Mouse (Mus musculus): ENCODE data around the gene Bcar1.
A peak's percentile ranks its signal among the peaks of the same experiment; 100 is the strongest.

The Bcar1 gene

GRCm38 (mm10) chr8:111739604-111740003 lies 4.0 kb downstream of the Bcar1 start:
- DNase-seq (ENCODE audit: extremely low read depth, low read depth, low spot score): no peak

DNA sequence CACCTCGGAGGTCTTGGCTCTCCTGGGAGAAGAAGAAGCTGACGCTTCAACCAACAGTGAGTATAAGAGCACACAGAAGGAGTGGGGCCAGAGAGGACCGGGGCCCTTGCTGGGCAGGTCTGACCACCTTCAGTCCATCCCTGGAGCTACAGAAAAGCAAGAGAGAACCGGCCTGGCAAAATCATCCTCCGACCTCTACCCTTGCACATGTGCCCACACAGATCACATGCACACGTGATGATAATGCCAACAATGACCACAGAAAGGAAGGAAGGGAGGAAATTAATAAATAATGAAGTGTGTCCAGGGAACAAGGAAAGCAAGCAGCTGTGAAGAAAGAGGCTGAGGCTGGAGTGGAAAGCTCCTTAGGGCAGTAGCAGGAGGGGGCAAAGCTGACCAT lies 4.7 kb downstream of the Bcar1 start:
- no peak for DNase-seq (ENCODE audit: extremely low read depth, low read depth, low spot score)

DNA sequence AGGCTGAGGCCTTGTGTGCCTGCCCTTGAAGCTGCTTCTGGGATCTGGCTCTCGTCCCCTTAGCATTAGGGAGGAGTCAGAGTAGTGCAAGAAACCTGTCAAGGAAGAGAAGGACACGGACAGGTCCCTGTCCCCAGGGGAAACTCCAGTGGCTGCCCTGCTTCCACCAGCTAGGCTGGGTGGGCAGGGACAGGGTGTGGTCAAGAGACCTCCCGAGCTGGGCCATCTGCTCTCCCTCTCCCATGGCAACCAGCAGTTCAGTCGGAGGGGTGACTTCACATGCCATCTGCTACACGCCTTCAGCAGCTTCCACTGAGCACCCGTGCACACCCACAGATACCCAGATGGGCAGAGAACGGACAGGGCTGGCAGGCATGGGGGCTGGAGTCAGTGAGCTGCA lies 7.3 kb downstream of the Bcar1 start:
- DNase-seq (ENCODE audit: extremely low read depth, low read depth, low spot score): no peak

GRCm38 (mm10) chr8:111735791-111736190 lies 7.8 kb downstream of the Bcar1 start:
- no peak for DNase-seq (ENCODE audit: extremely low read depth, low read depth, low spot score)

GRCm38 (mm10) chr8:111735335-111735761 lies 8.3 kb downstream of the Bcar1 start:
- DNase-seq (ENCODE audit: extremely low read depth, low read depth, low spot score): no peak

- no peak for DNase-seq (ENCODE audit: extremely low read depth, low read depth, low spot score)
Measured at GRCm38 (mm10) chr8:111734244-111734960, 9.2 kb downstream of the Bcar1 start.

GRCm38 (mm10) chr8:111733581-111734243 lies 9.9 kb downstream of the Bcar1 start:
- DNase-seq (ENCODE audit: extremely low read depth, low read depth, low spot score): no peak

- peak; percentile 57 for DNase-seq (ENCODE audit: extremely low read depth, low read depth, low spot score)
Measured at GRCm38 (mm10) chr8:111732406-111733085, 11.1 kb downstream of the Bcar1 start.

DNA sequence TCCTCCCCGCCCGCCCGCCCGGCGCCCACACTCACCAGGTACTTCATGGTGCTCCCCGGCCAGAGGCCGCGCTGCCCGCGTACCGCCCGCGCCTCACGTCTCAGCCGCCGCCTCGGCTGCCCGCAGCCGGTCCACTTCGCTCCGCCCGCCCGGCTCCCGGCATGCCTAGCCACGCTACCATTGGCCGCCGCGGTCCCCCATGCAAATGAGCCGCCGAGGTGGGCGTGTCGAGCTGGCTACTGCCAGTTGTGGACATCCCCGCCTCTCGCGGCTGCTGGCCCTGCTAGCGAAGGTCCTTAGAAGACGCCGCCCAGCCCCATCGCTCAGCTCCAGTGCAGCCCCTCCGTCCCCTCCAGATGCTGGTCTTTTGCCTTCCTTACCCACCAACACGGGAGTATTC lies 11.6 kb downstream of the Bcar1 start:
- DNase-seq (ENCODE audit: extremely low read depth, low read depth, low spot score): peak; percentile 52

- no peak for DNase-seq (ENCODE audit: extremely low read depth, low read depth, low spot score)
Measured at GRCm38 (mm10) chr8:111731231-111731977, 12.2 kb downstream of the Bcar1 start.

DNA sequence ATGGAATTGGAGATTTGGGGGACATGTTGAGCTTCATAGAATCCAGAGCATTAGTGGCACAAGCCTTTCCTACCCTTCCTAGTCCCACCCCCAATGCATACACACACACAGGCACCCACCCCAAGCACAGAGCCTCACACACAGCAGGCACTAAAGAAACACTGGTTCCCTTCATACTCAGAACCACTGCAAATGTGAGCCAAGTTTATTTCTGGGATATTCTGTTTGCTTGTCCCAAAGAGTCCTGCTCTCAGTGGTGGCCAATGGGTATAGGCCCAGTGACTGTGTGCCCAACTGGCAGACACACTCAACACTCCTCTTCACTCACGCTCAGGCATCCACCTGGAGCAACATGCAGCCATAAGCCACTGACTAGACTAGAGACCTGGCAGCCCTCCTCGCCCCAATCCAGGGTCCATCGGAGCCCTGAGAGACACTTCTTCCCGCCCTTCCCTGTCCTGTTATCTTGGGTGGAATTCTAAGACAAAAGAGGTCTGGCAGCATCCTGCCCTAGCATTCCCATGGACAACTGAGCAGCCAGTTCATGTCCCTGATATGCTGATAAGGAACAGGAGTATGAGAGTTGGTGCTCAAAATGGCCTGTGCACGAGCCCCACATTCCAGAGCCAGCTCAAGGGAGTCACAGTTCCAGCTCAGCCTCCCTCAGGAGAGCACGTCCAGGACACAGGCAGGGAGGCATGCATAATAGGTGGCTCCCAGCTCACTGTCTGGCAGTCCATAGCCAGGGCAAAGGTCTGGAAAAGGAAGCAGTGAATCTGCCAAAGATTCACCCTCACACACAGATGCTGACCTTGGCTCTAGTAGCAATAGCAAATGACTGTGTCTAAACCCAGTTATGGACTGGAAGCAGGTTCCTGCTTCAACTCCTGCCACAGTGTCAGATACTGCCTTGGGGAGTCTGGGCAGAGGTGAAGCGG lies 14.1 kb downstream of the Bcar1 start:
- DNase-seq (ENCODE audit: extremely low read depth, low read depth, low spot score): peak; percentile 63

DNA sequence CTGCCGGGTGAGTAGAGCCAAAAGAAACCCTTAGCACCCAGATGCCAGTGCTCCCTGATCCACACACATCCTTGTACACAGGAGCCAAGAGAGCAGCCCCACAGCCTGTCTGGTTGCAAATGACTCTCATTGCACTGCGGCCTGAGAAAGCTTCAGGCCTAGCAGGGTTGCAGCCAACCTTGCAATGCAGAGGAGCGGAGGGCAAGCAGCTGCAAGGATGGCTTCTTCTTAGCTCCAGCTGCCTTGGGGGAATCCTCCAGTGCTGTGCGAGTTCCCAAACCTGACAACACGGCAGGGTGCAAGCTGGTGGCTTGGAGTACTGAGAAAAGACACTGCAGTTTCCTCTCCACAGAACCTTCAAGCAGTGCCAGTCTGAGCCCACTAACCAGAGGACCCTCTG lies 15.1 kb downstream of the Bcar1 start:
- DNase-seq (ENCODE audit: extremely low read depth, low read depth, low spot score): no peak

GRCm38 (mm10) chr8:111727553-111727952 lies 16.1 kb downstream of the Bcar1 start:
- no peak for DNase-seq (ENCODE audit: extremely low read depth, low read depth, low spot score)

DNA sequence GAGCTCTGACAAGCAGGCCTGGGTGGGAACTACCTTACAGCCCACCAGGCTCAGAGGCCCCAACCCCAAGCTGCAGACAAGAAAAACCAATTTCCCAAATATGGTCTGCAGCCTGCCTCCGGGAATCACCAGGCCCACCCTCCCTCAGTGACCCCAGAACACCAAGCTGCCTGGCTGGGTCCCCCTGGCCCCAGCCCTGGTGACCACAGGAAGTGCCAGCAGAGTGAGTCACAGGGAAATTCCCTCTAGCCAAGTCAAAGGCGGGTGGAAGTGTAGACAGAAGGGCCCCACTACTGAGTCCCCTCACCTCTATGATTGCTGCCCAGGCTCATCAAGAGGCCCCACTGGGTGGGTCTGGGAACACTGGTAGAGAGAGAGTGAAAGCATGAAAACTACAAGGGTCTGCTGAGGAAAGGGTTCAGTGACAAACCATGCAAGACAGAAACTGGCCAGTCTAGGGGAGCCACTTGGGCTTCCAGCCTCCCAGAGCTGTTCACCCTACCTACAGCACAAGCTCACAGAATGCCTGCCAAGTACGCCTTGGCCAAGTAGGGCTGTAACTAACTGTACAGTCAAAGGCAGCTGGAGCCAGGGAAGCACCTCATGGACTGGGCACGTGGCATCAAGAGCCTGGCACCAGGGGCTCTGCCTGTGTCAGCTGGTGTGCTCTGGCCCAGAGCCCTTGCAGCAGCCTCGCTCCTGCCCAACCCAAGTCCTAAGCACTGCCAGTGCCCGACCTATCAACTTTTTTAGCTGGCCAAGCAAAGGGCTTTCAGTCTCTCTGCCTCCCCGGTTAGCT lies 17.3 kb downstream of the Bcar1 start:
- DNase-seq (ENCODE audit: extremely low read depth, low read depth, low spot score): peak; percentile 90

DNA sequence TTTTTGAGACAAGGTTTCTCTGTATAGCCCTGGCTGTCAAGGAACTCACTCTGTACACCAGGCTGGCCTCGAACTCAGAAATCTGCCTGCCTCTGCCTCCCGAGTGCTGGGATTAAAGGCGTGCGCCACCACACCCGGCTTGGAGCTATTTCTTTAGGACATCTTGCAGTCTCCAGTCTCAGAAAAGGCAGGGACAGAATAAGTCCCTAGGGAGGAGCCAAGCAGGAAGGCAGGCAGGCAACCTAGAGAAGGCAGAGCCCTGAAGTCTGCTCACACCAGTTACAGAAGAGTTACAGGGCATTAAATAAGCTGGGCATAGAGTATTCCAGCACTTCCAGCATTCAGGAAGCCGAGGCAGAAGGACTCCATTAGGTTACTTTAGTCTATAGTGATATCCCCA lies 18.3 kb downstream of the Bcar1 start:
- no peak for DNase-seq (ENCODE audit: extremely low read depth, low read depth, low spot score)

- DNase-seq (ENCODE audit: extremely low read depth, low read depth, low spot score): no peak
Measured at GRCm38 (mm10) chr8:111720115-111720544, 23.5 kb downstream of the Bcar1 start.

GRCm38 (mm10) chr8:111718937-111719336 lies 24.7 kb downstream of the Bcar1 start:
- DNase-seq (ENCODE audit: extremely low read depth, low read depth, low spot score): no peak

DNA sequence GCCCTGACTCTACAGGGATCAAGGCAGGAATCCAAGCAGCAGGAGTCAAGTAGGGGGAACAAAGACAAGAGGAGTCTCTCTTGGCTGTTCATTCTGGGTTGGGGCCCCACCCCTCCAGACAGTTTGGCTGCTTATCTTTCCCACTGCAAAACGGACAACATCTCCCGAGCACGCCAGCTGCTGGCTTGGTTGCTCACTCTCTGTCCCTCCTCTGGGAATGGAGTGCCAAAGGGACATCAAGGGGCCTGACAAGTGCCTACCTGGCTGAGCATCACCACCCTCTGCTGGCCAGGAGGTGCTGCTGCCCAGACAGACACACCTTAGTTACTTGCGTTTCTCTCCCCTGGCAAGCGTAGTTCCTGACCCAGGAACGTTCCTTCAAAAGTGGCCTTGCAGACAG lies 25.7 kb downstream of the Bcar1 start:
- no peak for DNase-seq (ENCODE audit: extremely low read depth, low read depth, low spot score)

- no peak for DNase-seq (ENCODE audit: extremely low read depth, low read depth, low spot score)
Measured at GRCm38 (mm10) chr8:111717488-111717792, 26.2 kb downstream of the Bcar1 start.
